Mouse (Mus musculus) cortical plate, adult 2 months (tissue): Measurements from ENCODE around the gene Zfp536.

ENCODE experiments used
- CTCF ChIP-seq: fragments of 200-500 bp; IDR thresholded peaks from 2 replicates; pipeline ENCODE4 v1.5.1; 2011; ENCODE audit warnings: mild to moderate bottlenecking, control low read depth, low read length; ENCODE audit not compliant: insufficient read depth; ENCODE audit errors: extremely low read depth
- POLR2A ChIP-seq: fragments of 200-500 bp; IDR thresholded peaks from 2 replicates; pipeline ENCODE4 v1.6.1; 2011; ENCODE audit warnings: mild to moderate bottlenecking, low read length, control low read depth; ENCODE audit not compliant: insufficient read depth; ENCODE audit errors: extremely low read depth

- no peak for TF ChIP-seq CTCF
- TF ChIP-seq POLR2A: no peak
These were observed 38.9 kb downstream of the Zfp536 start for GRCm38 (mm10) chr7:37734576-37734975.
